Mouse (Mus musculus) hindbrain, embryonic 14.5 days (tissue): ENCODE data around the gene Ccl28. TPM values are rescaled to one million over a fixed set of nuclear protein-coding genes. Genes with fewer than 3 reads are reported as not detected.

Experiments
- ATAC-seq: fragments of 200-750 bp; cut with Nextera tagmentation; 2 replicates; pipeline ENCODE4 v1.8.0; 2017; ENCODE audit warnings: moderate number of reproducible peaks, mild to moderate bottlenecking, moderate TSS enrichment, moderate library complexity; ENCODE audit not compliant: low FRiP score
- DNase-seq: peaks from one replicate; pipeline ENCODE4 v3.0.0-alpha.2; 2015; ENCODE audit warnings: low spot score
- H3K27ac ChIP-seq: fragments of 300-500 bp; sonication (generic); 2 replicates; pipeline ENCODE4 v1.5.1; 2014; ENCODE audit warnings: mild to moderate bottlenecking, moderate library complexity
- H3K27me3 ChIP-seq: fragments of 300-500 bp; sonication (generic); 2 replicates; pipeline ENCODE4 v1.6.1; 2014; ENCODE audit warnings: mild to moderate bottlenecking, low read length, mixed read lengths; ENCODE audit not compliant: control insufficient read depth, insufficient read depth
- H3K36me3 ChIP-seq: fragments of 300-500 bp; sonication (generic); replicated peaks from 2 replicates; pipeline ENCODE4 v1.6.1; 2014; ENCODE audit not compliant: control insufficient read depth, insufficient read depth
- H3K4me1 ChIP-seq: fragments of 300-500 bp; sonication (generic); replicated peaks from 2 replicates; pipeline ENCODE4 v1.6.1; 2014; ENCODE audit warnings: antibody characterized with exemption, low read length, mixed read lengths; ENCODE audit not compliant: control insufficient read depth, insufficient read depth
- H3K4me2 ChIP-seq: fragments of 300-500 bp; sonication (generic); replicated peaks from 2 replicates; pipeline ENCODE4 v1.6.1; 2014; ENCODE audit warnings: mild to moderate bottlenecking, moderate library complexity
- H3K4me3 ChIP-seq: fragments of 300-500 bp; sonication (generic); replicated peaks from 2 replicates; pipeline ENCODE4 v1.5.1; 2014; ENCODE audit warnings: mild to moderate bottlenecking, low read length
- H3K9ac ChIP-seq: fragments of 300-500 bp; sonication (generic); 2 replicates; pipeline ENCODE4 v1.6.1; 2014
- H3K9me3 ChIP-seq: fragments of 300-500 bp; sonication (generic); 2 replicates; pipeline ENCODE4 v1.6.1; 2016; ENCODE audit warnings: low read length; ENCODE audit not compliant: control insufficient read depth
- WGBS: fragments of 180-500 bp; shearing (Covaris S2); extraction: QIAGEN DNeasy Blood & Tissue Kit; methylation state at CpG from one replicate; pipeline ENCODE4 v1.1.7; 2014; 5-methylcytosine and 5-hydroxymethylcytosine counted together
- polyA plus RNA-seq: library from polyadenylated mRNA; unstranded; fragments of >200 nt; fragmentation: Nextera tagmentation; extraction: Ambion mirVana; gene quantifications from 2 replicates; pipeline ENCODE4 v1.2.1, GENCODE M21; 2014

The Ccl28 gene
- polyA plus RNA-seq, 1 experiment from 2014 or later = 0.40 TPM

DNA sequence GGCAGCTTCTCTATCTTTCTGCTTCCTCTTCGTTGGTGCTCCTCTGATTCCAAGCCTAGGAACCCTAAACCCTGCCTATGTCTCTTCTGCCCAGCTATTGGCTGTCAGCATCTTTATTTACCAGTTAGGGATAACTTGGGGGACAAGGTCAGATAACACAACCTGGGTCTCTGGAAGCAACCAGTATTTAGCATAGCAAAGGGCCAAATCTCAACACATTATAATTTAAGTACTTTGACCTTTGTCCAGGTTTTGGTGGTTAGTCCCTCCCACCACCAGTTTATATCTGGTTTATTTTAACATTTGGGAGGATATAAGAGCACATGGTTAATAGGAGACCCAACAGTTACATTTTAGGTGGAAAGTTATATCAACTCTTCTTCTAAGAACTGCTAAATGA, 72.9 kb downstream of the Ccl28 start:
- no peak for DNase-seq

DNA sequence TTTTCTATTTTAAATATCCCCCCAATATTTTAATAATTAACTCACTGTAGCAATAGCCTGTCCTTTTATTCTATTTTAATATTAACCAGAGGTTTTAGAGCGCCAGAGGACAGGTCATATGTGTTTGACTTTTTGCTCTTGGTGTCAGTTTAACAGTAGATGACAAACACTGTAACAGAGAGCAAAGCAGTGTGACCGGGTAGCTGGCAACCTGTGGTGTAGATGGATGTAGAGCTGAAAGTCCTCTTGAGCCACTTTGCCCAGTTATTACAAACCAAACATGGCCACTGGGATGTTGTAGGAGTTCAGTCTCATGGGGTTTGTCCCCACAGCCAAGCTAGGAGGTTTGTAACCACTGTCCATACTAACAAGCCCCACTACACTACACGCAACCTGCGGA, 74.8 kb downstream of the Ccl28 start:
- peaks cover 35% of the 10 kb centered on the region for H3K4me1 ChIP-seq
- H3K4me3 ChIP-seq = no peak overlapping the region
- H3K9ac ChIP-seq = no peak overlapping the region
- H3K27me3 ChIP-seq = no peaks in the 10 kb centered on the region
- no peak for DNase-seq
- H3K9me3 ChIP-seq = no peaks in the 10 kb centered on the region
- no peak overlapping the region for H3K27ac ChIP-seq
- H3K4me2 ChIP-seq = no peak overlapping the region
- no peak for ATAC-seq
- peaks cover 65% of the 10 kb centered on the region for H3K36me3 ChIP-seq
- WGBS = 89% methylated on average over 4 of the region's 4 CpGs

More for the DNA sequence above, 72.9 kb downstream of the Ccl28 start:
- H3K9ac ChIP-seq = no peak overlapping the region
- peaks cover 46% of the 10 kb centered on the region for H3K36me3 ChIP-seq
- no peak overlapping the region for H3K4me2 ChIP-seq
- ATAC-seq = no peak
- no peak overlapping the region for H3K4me3 ChIP-seq
- 61% methylated on average over 1 of the region's 1 CpGs for WGBS
- H3K27ac ChIP-seq = no peak overlapping the region
- peaks cover 54% of the 10 kb centered on the region for H3K4me1 ChIP-seq
- H3K27me3 ChIP-seq = no peaks in the 10 kb centered on the region
- H3K9me3 ChIP-seq = no peaks in the 10 kb centered on the region

Other genes with a start within 250 kb of the Ccl28 start
- gene Paip1, start 195.2 kb upstream of the Ccl28 start, polyA plus RNA-seq = 153 and 162 TPM in 2 replicates
- gene 4833420G17Rik, start 161.1 kb upstream of the Ccl28 start, polyA plus RNA-seq = 84.2 and 92.3 TPM in 2 replicates
- 2.1 and 7.0 TPM in 2 replicates for gene Tmem267, start 135.8 kb upstream of the Ccl28 start, polyA plus RNA-seq
- 2.9 TPM in 1 of 2 replicates, not detected in the other for gene 3110070M22Rik, start 135.4 kb upstream of the Ccl28 start, polyA plus RNA-seq
- gene Hmgcs1, start 66.6 kb downstream of the Ccl28 start, polyA plus RNA-seq = 533 and 643 TPM in 2 replicates
- gene Nim1k, start 132.1 kb downstream of the Ccl28 start, polyA plus RNA-seq = 5.4 and 6.4 TPM in 2 replicates
- gene Zfp131, start 167.1 kb downstream of the Ccl28 start, polyA plus RNA-seq = 32.7 and 34.5 TPM in 2 replicates
- not detected in 2 replicates for gene AF067063, start 206.4 kb downstream of the Ccl28 start, polyA plus RNA-seq
- gene D13Ertd608e, start 212.2 kb downstream of the Ccl28 start, polyA plus RNA-seq = not detected in 2 replicates